Mouse (Mus musculus) forebrain, postnatal 0 days (tissue): Measurements from ENCODE around the gene Hopx. TPM values are rescaled to one million over a fixed set of nuclear protein-coding genes. Genes with fewer than 3 reads are reported as not detected.

Experiments
- ATAC-seq: fragments of 200-750 bp; cut with Nextera tagmentation; 2 replicates; pipeline ENCODE4 v1.8.0; 2017; ENCODE audit warnings: mild to moderate bottlenecking, moderate library complexity
- DNase-seq: peaks from one replicate; pipeline ENCODE4 v3.0.0-alpha.2; 2015
- H3K27ac ChIP-seq: fragments of 300-500 bp; sonication (generic); 2 replicates; pipeline ENCODE4 v1.5.1; 2014; ENCODE audit warnings: low read depth, mild to moderate bottlenecking, antibody characterized with exemption, low read length, moderate library complexity, mixed read lengths
- H3K27me3 ChIP-seq: fragments of 300-500 bp; sonication (generic); 2 replicates; pipeline ENCODE4 v1.6.1; 2014; ENCODE audit warnings: mild to moderate bottlenecking, low read length, mixed read lengths; ENCODE audit not compliant: insufficient read depth
- H3K36me3 ChIP-seq: fragments of 300-500 bp; sonication (generic); 2 replicates; pipeline ENCODE4 v1.6.1; 2014; ENCODE audit warnings: mild to moderate bottlenecking, moderate library complexity; ENCODE audit not compliant: insufficient read depth
- H3K4me1 ChIP-seq: fragments of 300-500 bp; sonication (generic); 2 replicates; pipeline ENCODE4 v1.6.1; 2014; ENCODE audit warnings: antibody characterized with exemption; ENCODE audit not compliant: insufficient read depth
- H3K4me2 ChIP-seq: fragments of 300-500 bp; sonication (generic); 2 replicates; pipeline ENCODE4 v1.6.1; 2014; ENCODE audit warnings: low read depth, mild to moderate bottlenecking, moderate library complexity
- H3K4me3 ChIP-seq: fragments of 300-500 bp; sonication (generic); 2 replicates; pipeline ENCODE4 v1.5.1; 2014; ENCODE audit warnings: low read depth, low read length, mixed read lengths
- H3K9ac ChIP-seq: fragments of 300-500 bp; sonication (generic); 2 replicates; pipeline ENCODE4 v1.6.1; 2014; ENCODE audit warnings: mild to moderate bottlenecking
- H3K9me3 ChIP-seq: fragments of 300-500 bp; sonication (generic); 2 replicates; pipeline ENCODE4 v1.6.1; 2016; ENCODE audit warnings: low read length
- CTCF ChIP-seq: sonication (generic); IDR thresholded peaks from 2 replicates; pipeline ENCODE4 v1.5.1; 2016; ENCODE audit warnings: antibody characterized with exemption, control low read depth, low read depth
- WGBS: fragments of 180-500 bp; shearing (Covaris S2); extraction: QIAGEN DNeasy Blood & Tissue Kit; methylation state at CpG from one replicate; pipeline ENCODE4 v1.1.7; 2014; 5-methylcytosine and 5-hydroxymethylcytosine counted together
- polyA plus RNA-seq: library from polyadenylated mRNA; unstranded; fragments of >200 nt; fragmentation: Nextera tagmentation; extraction: Ambion mirVana; gene quantifications from 2 replicates; pipeline ENCODE4 v1.2.1, GENCODE M21; 2015
- total RNA-seq: library from RNA; depleted of rRNA; stranded (reverse); fragments of >200 nt; gene quantifications from 2 replicates; pipeline ENCODE4 v1.2.3, GENCODE M21; 2014

Gene Hopx
- total and polyA plus RNA-seq, 2 experiments from 2014 or later = 2.7 to 28.1 TPM

- no peaks in the 10 kb centered on the region for H3K9me3 ChIP-seq
- H3K4me3 ChIP-seq = no peak overlapping the region
- no peak for DNase-seq
- H3K9ac ChIP-seq = no peak overlapping the region
- H3K27ac ChIP-seq = no peak overlapping the region
- WGBS = 53% methylated on average over 8 of the region's 8 CpGs
- no peaks in the 10 kb centered on the region for H3K4me1 ChIP-seq
- no peaks in the 10 kb centered on the region for H3K27me3 ChIP-seq
- TF ChIP-seq CTCF = no peak
- no peak for ATAC-seq
- no peaks in the 10 kb centered on the region for H3K36me3 ChIP-seq
- no peak overlapping the region for H3K4me2 ChIP-seq
Measured at GRCm38 (mm10) chr5:77067321-77067720, 47.6 kb downstream of the Hopx start.

- Histone ChIP-seq H3K4me1 (no peaks in the 10 kb centered on the region), H3K9me3 (no peaks in the 10 kb centered on the region), H3K27me3 (no peaks in the 10 kb centered on the region), H3K4me3 (no peak overlapping the region), H3K36me3 (no peaks in the 10 kb centered on the region), H3K9ac (no peak overlapping the region), H3K4me2 (no peak overlapping the region), H3K27ac (no peak overlapping the region)
- ATAC-seq (peak; percentile 60; the same call in 1 of the 2 replicates), DNase-seq (peak; percentile 58)
- WGBS = 32% methylated on average over 17 of the region's 17 CpGs
- peak; percentile 85 for TF ChIP-seq CTCF
Measured at GRCm38 (mm10) chr5:77061372-77062038, 53.4 kb downstream of the Hopx start.

- Histone ChIP-seq H3K9ac (no peak overlapping the region), H3K4me3 (no peak overlapping the region), H3K27ac (no peak overlapping the region), H3K9me3 (no peaks in the 10 kb centered on the region), H3K4me1 (no peaks in the 10 kb centered on the region), H3K4me2 (no peak overlapping the region), H3K36me3 (no peaks in the 10 kb centered on the region), H3K27me3 (no peaks in the 10 kb centered on the region)
- no peak for TF ChIP-seq CTCF
- 51% methylated on average over 10 of the region's 10 CpGs for WGBS
- DNase-seq = no peak
- no peak for ATAC-seq
Measured at GRCm38 (mm10) chr5:77060363-77060762, 54.6 kb downstream of the Hopx start.

GRCm38 (mm10) chr5:77056881-77057440 lies 58.0 kb downstream of the Hopx start:
- 11% methylated on average over 12 of the region's 12 CpGs for WGBS
- no peak overlapping the region for H3K27ac ChIP-seq
- no peaks in the 10 kb centered on the region for H3K36me3 ChIP-seq
- H3K4me3 ChIP-seq = no peak overlapping the region
- no peak for TF ChIP-seq CTCF
- H3K27me3 ChIP-seq = no peaks in the 10 kb centered on the region
- ATAC-seq (no peak), DNase-seq (no peak)
- H3K4me1 ChIP-seq = no peaks in the 10 kb centered on the region
- H3K4me2 ChIP-seq = no peak overlapping the region
- no peaks in the 10 kb centered on the region for H3K9me3 ChIP-seq
- H3K9ac ChIP-seq = no peak overlapping the region

DNA sequence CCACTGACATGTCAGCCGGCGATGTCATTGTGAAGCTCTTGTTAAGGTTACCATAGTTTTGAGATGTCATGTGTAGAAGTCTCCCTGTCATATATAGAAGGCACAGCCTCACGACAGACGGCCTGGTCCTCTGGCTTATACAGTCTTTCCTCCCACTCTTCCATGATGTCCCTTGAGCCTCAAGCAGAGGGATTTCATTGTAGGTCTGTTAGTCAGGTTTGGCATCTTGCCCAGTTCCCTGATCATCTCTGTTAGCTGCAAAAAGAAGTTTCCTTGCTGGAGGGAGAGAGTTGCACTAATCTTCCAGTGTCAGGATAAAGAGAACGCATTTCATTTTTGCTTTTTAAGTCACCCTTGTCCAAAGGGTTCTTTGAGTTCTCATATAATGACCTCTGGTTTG lies 62.3 kb downstream of the Hopx start:
- H3K27ac ChIP-seq = no peak overlapping the region
- no peak for TF ChIP-seq CTCF
- H3K4me2 ChIP-seq = no peak overlapping the region
- no peak overlapping the region for H3K4me3 ChIP-seq
- H3K9me3 ChIP-seq = no peaks in the 10 kb centered on the region
- DNase-seq = no peak
- H3K4me1 ChIP-seq = no peaks in the 10 kb centered on the region
- H3K9ac ChIP-seq = no peak overlapping the region
- WGBS = 85% methylated on average over 5 of the region's 5 CpGs
- H3K27me3 ChIP-seq = no peaks in the 10 kb centered on the region
- H3K36me3 ChIP-seq = no peaks in the 10 kb centered on the region
- no peak for ATAC-seq

- Histone ChIP-seq H3K9ac (no peak overlapping the region), H3K4me2 (no peak overlapping the region), H3K9me3 (no peaks in the 10 kb centered on the region), H3K4me1 (no peaks in the 10 kb centered on the region), H3K36me3 (no peaks in the 10 kb centered on the region), H3K4me3 (no peak overlapping the region), H3K27me3 (no peaks in the 10 kb centered on the region), H3K27ac (no peak overlapping the region)
- no peak for DNase-seq
- 75% methylated on average over 5 of the region's 5 CpGs for WGBS
- ATAC-seq = no peak
- no peak for TF ChIP-seq CTCF
Measured at GRCm38 (mm10) chr5:77044362-77044761, 70.6 kb downstream of the Hopx start.

- no peaks in the 10 kb centered on the region for H3K4me1 ChIP-seq
- H3K9ac ChIP-seq = no peak overlapping the region
- no peak overlapping the region for H3K4me3 ChIP-seq
- H3K36me3 ChIP-seq = no peaks in the 10 kb centered on the region
- TF ChIP-seq CTCF = no peak
- H3K4me2 ChIP-seq = no peak overlapping the region
- H3K9me3 ChIP-seq = no peaks in the 10 kb centered on the region
- DNase-seq (no peak), ATAC-seq (no peak)
- H3K27ac ChIP-seq = no peak overlapping the region
- no peaks in the 10 kb centered on the region for H3K27me3 ChIP-seq
Measured at GRCm38 (mm10) chr5:77039391-77039790, 75.5 kb downstream of the Hopx start.
